In the genomic region with DNA sequence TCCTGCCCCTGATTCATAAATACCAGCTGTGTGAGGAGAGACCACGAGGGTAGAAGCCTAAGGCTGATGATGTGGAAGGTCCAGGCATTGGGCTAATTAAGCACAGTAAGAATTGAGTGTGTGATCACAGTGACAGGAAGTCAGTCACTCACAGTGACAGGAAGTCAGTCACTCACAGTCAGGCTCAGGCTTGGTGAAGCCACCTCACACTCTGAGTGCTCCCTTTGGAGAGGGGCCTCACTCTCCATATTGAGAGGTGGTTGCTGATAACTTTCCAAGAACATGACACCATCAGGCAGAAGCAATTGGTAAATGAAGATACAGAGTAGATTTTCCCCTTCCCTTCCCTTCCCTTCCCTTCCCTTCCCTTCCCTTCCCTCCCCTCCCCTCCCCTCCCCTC, we compare ENCODE assay signal across 28 mouse cellular contexts.
DNase-seq lines count a peak whose midpoint lies in the region; ATAC-seq lines count a peak whose summit lies in the region.
"Had no signal": no experiment of that assay in that cellular context is flagged by ENCODE, and none has a peak within 500 bp of the region (broad histone marks: within the 10 kb centered on the region; RNA-seq: fewer than 3 reads in every experiment).

No protein-coding gene starts in this region.

- H3K36me3 ChIP-seq in heart, embryonic 11.5 days (ENCODE audit: control insufficient read depth, insufficient read depth, low read length): no peaks in the 10 kb centered on the region; the same call in 1 of the 2 replicates
- peaks cover 91% of the 10 kb centered on the region for H3K36me3 ChIP-seq in megakaryocyte, embryonic 14.5 days (replicated peaks; ENCODE audit: low read length)
- H3K36me3 ChIP-seq: embryonic facial prominence, embryonic 12.5 days; heart, embryonic 15.5 days; hindbrain, embryonic 12.5 days; midbrain, embryonic 13.5 days; neural tube, embryonic 13.5 days had no signal

- peaks cover 25% of the 10 kb centered on the region for H3K4me1 ChIP-seq in heart, embryonic 11.5 days (ENCODE audit: control insufficient read depth, insufficient read depth, low read length)
- peaks cover 87% of the 10 kb centered on the region for H3K4me1 ChIP-seq in megakaryocyte, embryonic 14.5 days
- H3K4me1 ChIP-seq: embryonic facial prominence, embryonic 12.5 days; hindbrain, embryonic 12.5 days; limb, embryonic 12.5 days; midbrain, embryonic 13.5 days; neural tube, embryonic 13.5 days had no signal

- intact Hi-C loops in left cerebral cortex, postnatal 10 days (cut with DNase I): no loop called here

- no peak overlapping the region for H3K4me3 ChIP-seq in heart, embryonic 11.5 days (ENCODE audit: low read depth, low read length)
- H3K4me3 ChIP-seq in megakaryocyte, embryonic 14.5 days (replicated peaks): peak overlapping the region; percentile 23
- H3K4me3 ChIP-seq: embryonic facial prominence, embryonic 12.5 days; gastrocnemius, adult 2 months; heart, embryonic 15.5 days; hindbrain, embryonic 12.5 days; limb, embryonic 12.5 days; midbrain, embryonic 13.5 days; neural tube, embryonic 13.5 days had no signal

- DNase-seq in heart, adult 11 months: peak; percentile 41
- peak; percentile 20 for DNase-seq in thymus, postnatal 0 days (ENCODE audit: low spot score)
- no peak for DNase-seq in thymus, postnatal 10 days (ENCODE audit: low spot score in 2 of 2)
- no peak for DNase-seq in left cerebral cortex, postnatal 10 days (ENCODE audit: extremely low spot score in 1 of 2, low spot score in 2 of 2)
- no peak for DNase-seq in layer of hippocampus, adult 9-10 months (ENCODE audit: low spot score)
- DNase-seq: adrenal gland, adult 2 months; cerebellum, adult 8-10 months; cerebellum, postnatal 36 days; gastrocnemius, adult 2 months; gastrocnemius, postnatal 36 days; kidney, adult 9 months; kidney, postnatal 10 days; lung, embryonic 14.5 days; right cerebral cortex, postnatal 4 days; thymus, postnatal 25 days had no signal

- no peak overlapping the region for H3K27ac ChIP-seq in heart, embryonic 11.5 days (ENCODE audit: low read depth, low read length)
- H3K27ac ChIP-seq: embryonic facial prominence, embryonic 12.5 days; gastrocnemius, adult 2 months; heart, embryonic 15.5 days; hindbrain, embryonic 12.5 days; limb, embryonic 12.5 days; liver, embryonic 14.5 days; midbrain, embryonic 13.5 days; neural tube, embryonic 13.5 days had no signal

- ATAC-seq in heart, embryonic 11.5 days (replicated peaks; ENCODE audit: insufficient number of reproducible peaks, low FRiP score, low TSS enrichment): no peak
- ATAC-seq: activated CD4-positive, CD25-positive, alpha-beta regulatory T cell, adult 4 months; forebrain, embryonic 16.5 days; intestine, embryonic 16.5 days; midbrain, embryonic 13.5 days had no signal

- H3K9ac ChIP-seq in heart, embryonic 11.5 days (ENCODE audit: low read depth, low read length): no peak overlapping the region
- H3K9ac ChIP-seq: embryonic facial prominence, embryonic 12.5 days; heart, embryonic 15.5 days; hindbrain, embryonic 12.5 days; limb, embryonic 12.5 days; liver, embryonic 14.5 days; lung, embryonic 14.5 days; midbrain, embryonic 13.5 days; neural tube, embryonic 13.5 days had no signal

- no peaks in the 10 kb centered on the region for H3K9me3 ChIP-seq in heart, embryonic 11.5 days (replicated peaks; ENCODE audit: control insufficient read depth, low read length)
- no peaks in the 10 kb centered on the region for H3K9me3 ChIP-seq in megakaryocyte, embryonic 14.5 days
- H3K9me3 ChIP-seq: embryonic facial prominence, embryonic 12.5 days; heart, embryonic 15.5 days; hindbrain, embryonic 12.5 days; limb, embryonic 12.5 days; midbrain, embryonic 13.5 days; neural tube, embryonic 13.5 days had no signal

- 76% methylated on average over 1 of the region's 1 CpGs for WGBS in heart, embryonic 11.5 days (ENCODE audit: insufficient replicate concordance)

- no peak overlapping the region for H3K4me2 ChIP-seq in heart, embryonic 11.5 days
- H3K4me2 ChIP-seq: embryonic facial prominence, embryonic 12.5 days; heart, embryonic 15.5 days; hindbrain, embryonic 12.5 days; limb, embryonic 12.5 days; lung, embryonic 14.5 days; midbrain, embryonic 13.5 days; neural tube, embryonic 13.5 days had no signal

- no peaks in the 10 kb centered on the region for H3K27me3 ChIP-seq in heart, embryonic 11.5 days (ENCODE audit: control insufficient read depth, insufficient read depth, low read length)
- H3K27me3 ChIP-seq in megakaryocyte, embryonic 14.5 days (replicated peaks): no peaks in the 10 kb centered on the region
- H3K27me3 ChIP-seq: CH12.LX; embryonic facial prominence, embryonic 12.5 days; heart, embryonic 15.5 days; hindbrain, embryonic 12.5 days; limb, embryonic 12.5 days; midbrain, embryonic 13.5 days; neural tube, embryonic 13.5 days had no signal

Comparison
In these comparisons a context has a peak if more than half of its experiments do, and no peak if none do; other contexts are left out.
1. DNase-seq: peak in heart, adult 11 months (single experiment) and thymus, postnatal 0 days (single experiment); none in thymus, postnatal 10 days (0 of 2), left cerebral cortex, postnatal 10 days (0 of 2) and layer of hippocampus, adult 9-10 months (single experiment).